Mouse (Mus musculus): ENCODE measurements around the gene Trpm3. TPM values are rescaled to one million over a fixed set of nuclear protein-coding genes. Genes with fewer than 3 reads are reported as not detected.
A peak's percentile ranks its signal among the peaks of the same experiment; 100 is the strongest.

Trpm3 gene
- polyA plus RNA-seq, 1 experiment from 2014 or later = 37.2 TPM

- no peaks in the 10 kb centered on the region for H3K4me1 ChIP-seq (replicated peaks)
- 87% methylated on average over 2 of the region's 2 CpGs for WGBS
- no peak for ATAC-seq (ENCODE audit: low FRiP score, low read depth)
Measured at GRCm38 (mm10) chr19:22796996-22797395, 658.1 kb downstream of the Trpm3 start.

GRCm38 (mm10) chr19:22800471-22800870 is 661.6 kb downstream of the Trpm3 start:
- no peaks in the 10 kb centered on the region for H3K27me3 ChIP-seq
- no peaks in the 10 kb centered on the region for H3K36me3 ChIP-seq
- no peak overlapping the region for H3K4me3 ChIP-seq
- no peak overlapping the region for H3K9ac ChIP-seq
- no peaks in the 10 kb centered on the region for H3K4me1 ChIP-seq (replicated peaks)
- 41% methylated on average over 5 of the region's 5 CpGs for WGBS
- H3K9me3 ChIP-seq = no peaks in the 10 kb centered on the region
- no peak overlapping the region for H3K4me2 ChIP-seq
- no peak for ATAC-seq (ENCODE audit: low FRiP score, low read depth)
- H3K27ac ChIP-seq (replicated peaks) = 0 out of 2 replicates have a peak overlapping the region, but pooled peaks have one; percentile 14

More at GRCm38 (mm10) chr19:22796996-22797395, 658.1 kb downstream of the Trpm3 start:
- H3K27ac ChIP-seq (replicated peaks) = no peak overlapping the region
- no peaks in the 10 kb centered on the region for H3K9me3 ChIP-seq
- H3K27me3 ChIP-seq = no peaks in the 10 kb centered on the region
- no peak overlapping the region for H3K4me3 ChIP-seq
- H3K36me3 ChIP-seq = 0 out of 2 replicates have a peak, but pooled peaks cover 12% of the 10 kb centered on the region
- no peak overlapping the region for H3K9ac ChIP-seq
- H3K4me2 ChIP-seq = no peak overlapping the region

- H3K4me3 ChIP-seq = no peak overlapping the region
- no peak for ATAC-seq (ENCODE audit: low FRiP score, low read depth)
Measured at GRCm38 (mm10) chr19:22803396-22803795, 664.5 kb downstream of the Trpm3 start.

GRCm38 (mm10) chr19:22804311-22804710 is 665.5 kb downstream of the Trpm3 start:
- Histone ChIP-seq H3K27me3 (no peaks in the 10 kb centered on the region), H3K36me3 (no peaks in the 10 kb centered on the region), H3K9ac (no peak overlapping the region), H3K4me3 (no peak overlapping the region), H3K4me2 (no peak overlapping the region), H3K27ac (replicated peaks) (no peak overlapping the region), H3K4me1 (replicated peaks) (no peaks in the 10 kb centered on the region), H3K9me3 (no peaks in the 10 kb centered on the region)
- no peak for ATAC-seq (ENCODE audit: low FRiP score, low read depth)
- WGBS = 85% methylated on average over 2 of the region's 2 CpGs

More at GRCm38 (mm10) chr19:22803396-22803795, 664.5 kb downstream of the Trpm3 start:
- no peaks in the 10 kb centered on the region for H3K36me3 ChIP-seq
- no peaks in the 10 kb centered on the region for H3K9me3 ChIP-seq
- H3K4me2 ChIP-seq = no peak overlapping the region
- H3K9ac ChIP-seq = no peak overlapping the region
- H3K4me1 ChIP-seq (replicated peaks) = no peaks in the 10 kb centered on the region
- no peak overlapping the region for H3K27ac ChIP-seq (replicated peaks)
- H3K27me3 ChIP-seq = no peaks in the 10 kb centered on the region

GRCm38 (mm10) chr19:22810247-22810646 is 671.4 kb downstream of the Trpm3 start:
- Histone ChIP-seq H3K9ac (no peak overlapping the region), H3K27me3 (no peaks in the 10 kb centered on the region), H3K9me3 (no peaks in the 10 kb centered on the region), H3K4me2 (no peak overlapping the region), H3K4me1 (replicated peaks) (no peaks in the 10 kb centered on the region), H3K4me3 (no peak overlapping the region), H3K27ac (replicated peaks) (no peak overlapping the region), H3K36me3 (no peaks in the 10 kb centered on the region)
- 92% methylated on average over 3 of the region's 3 CpGs for WGBS
- ATAC-seq (ENCODE audit: low FRiP score, low read depth) = no peak

GRCm38 (mm10) chr19:22821741-22822140 is 682.9 kb downstream of the Trpm3 start:
- Histone ChIP-seq H3K36me3 (no peaks in the 10 kb centered on the region), H3K4me1 (replicated peaks) (no peaks in the 10 kb centered on the region), H3K4me2 (no peak overlapping the region), H3K27ac (replicated peaks) (no peak overlapping the region), H3K9me3 (no peaks in the 10 kb centered on the region), H3K9ac (no peak overlapping the region), H3K4me3 (no peak overlapping the region), H3K27me3 (no peaks in the 10 kb centered on the region)
- no peak for ATAC-seq (ENCODE audit: low FRiP score, low read depth)
- WGBS = 53% methylated on average over 8 of the region's 8 CpGs

GRCm38 (mm10) chr19:22823491-22823981 is 684.7 kb downstream of the Trpm3 start:
- Histone ChIP-seq H3K4me1 (replicated peaks) (no peaks in the 10 kb centered on the region), H3K36me3 (no peaks in the 10 kb centered on the region), H3K9ac (no peak overlapping the region), H3K27me3 (no peaks in the 10 kb centered on the region), H3K4me3 (no peak overlapping the region), H3K27ac (replicated peaks) (no peak overlapping the region), H3K9me3 (no peaks in the 10 kb centered on the region), H3K4me2 (no peak overlapping the region)
- 13% methylated on average over 9 of the region's 9 CpGs for WGBS
- ATAC-seq (ENCODE audit: low FRiP score, low read depth) = no peak

- 31% methylated on average over 1 of the region's 1 CpGs for WGBS
- H3K36me3 ChIP-seq = no peaks in the 10 kb centered on the region
- no peak; the same call in 1 of the 2 replicates for ATAC-seq (ENCODE audit: low FRiP score, low read depth)
- H3K4me3 ChIP-seq = no peak overlapping the region
- H3K9ac ChIP-seq = no peak overlapping the region
- H3K27ac ChIP-seq (replicated peaks) = no peak overlapping the region
- no peaks in the 10 kb centered on the region for H3K27me3 ChIP-seq
- no peaks in the 10 kb centered on the region for H3K4me1 ChIP-seq (replicated peaks)
- no peak overlapping the region for H3K4me2 ChIP-seq
- no peaks in the 10 kb centered on the region for H3K9me3 ChIP-seq
Measured at GRCm38 (mm10) chr19:22825812-22826211, 687.0 kb downstream of the Trpm3 start.

- no peaks in the 10 kb centered on the region for H3K27me3 ChIP-seq
- H3K36me3 ChIP-seq = no peaks in the 10 kb centered on the region
- no peak overlapping the region for H3K9ac ChIP-seq
- no peak overlapping the region for H3K4me2 ChIP-seq
- H3K4me1 ChIP-seq (replicated peaks) = no peaks in the 10 kb centered on the region
- H3K27ac ChIP-seq (replicated peaks) = no peak overlapping the region
- H3K4me3 ChIP-seq = no peak overlapping the region
- WGBS = 90% methylated on average over 2 of the region's 2 CpGs
- no peaks in the 10 kb centered on the region for H3K9me3 ChIP-seq
- no peak for ATAC-seq (ENCODE audit: low FRiP score, low read depth)
Measured at GRCm38 (mm10) chr19:22828198-22828742, 689.4 kb downstream of the Trpm3 start.

GRCm38 (mm10) chr19:22841081-22842040 is 702.5 kb downstream of the Trpm3 start:
- Histone ChIP-seq H3K4me1 (replicated peaks) (peaks cover 9% of the 10 kb centered on the region; the same call in 1 of the 2 replicates), H3K4me2 (no peak overlapping the region), H3K9me3 (no peaks in the 10 kb centered on the region), H3K27ac (replicated peaks) (no peak overlapping the region), H3K36me3 (no peaks in the 10 kb centered on the region), H3K27me3 (no peaks in the 10 kb centered on the region; the same call in 1 of the 2 replicates), H3K4me3 (no peak overlapping the region), H3K9ac (no peak overlapping the region)
- peak; percentile 38; the same call in 1 of the 2 replicates for ATAC-seq (ENCODE audit: low FRiP score, low read depth)
- 15% methylated on average over 6 of the region's 6 CpGs for WGBS

- Histone ChIP-seq H3K27ac (replicated peaks) (no peak overlapping the region), H3K4me2 (no peak overlapping the region), H3K4me3 (no peak overlapping the region), H3K36me3 (no peaks in the 10 kb centered on the region), H3K27me3 (no peaks in the 10 kb centered on the region; the same call in 1 of the 2 replicates), H3K9me3 (no peaks in the 10 kb centered on the region), H3K9ac (no peak overlapping the region), H3K4me1 (replicated peaks) (peaks cover 12% of the 10 kb centered on the region)
- 74% methylated on average over 2 of the region's 2 CpGs for WGBS
- no peak for ATAC-seq (ENCODE audit: low FRiP score, low read depth)
Measured at GRCm38 (mm10) chr19:22842697-22843096, 703.9 kb downstream of the Trpm3 start.

GRCm38 (mm10) chr19:22847696-22848095 is 708.9 kb downstream of the Trpm3 start:
- Histone ChIP-seq H3K9me3 (no peaks in the 10 kb centered on the region), H3K4me1 (replicated peaks) (peaks cover 14% of the 10 kb centered on the region; the same call in 1 of the 2 replicates), H3K27me3 (no peaks in the 10 kb centered on the region; the same call in 1 of the 2 replicates), H3K36me3 (no peaks in the 10 kb centered on the region), H3K4me3 (no peak overlapping the region), H3K27ac (replicated peaks) (no peak overlapping the region), H3K9ac (no peak overlapping the region), H3K4me2 (peak overlapping the region; percentile 29; the same call in 1 of the 2 replicates)
- 6% methylated on average over 12 of the region's 12 CpGs for WGBS
- ATAC-seq (ENCODE audit: low FRiP score, low read depth) = no peak
